Mouse (Mus musculus) kidney, postnatal 0 days (tissue): ENCODE results near the gene Mpped2. TPM values are rescaled to one million over a fixed set of nuclear protein-coding genes. Genes with fewer than 3 reads are reported as not detected.

ENCODE experiments used
- ATAC-seq: fragments of 200-750 bp; cut with Nextera tagmentation; replicated peaks from 2 replicates; pipeline ENCODE4 v1.8.0; 2017; ENCODE audit warnings: low read depth, moderate number of reproducible peaks, moderate TSS enrichment, moderate library complexity; ENCODE audit not compliant: low FRiP score
- DNase-seq: peaks from one replicate; pipeline ENCODE4 v3.0.0-alpha.2; 2016; ENCODE audit warnings: low spot score
- H3K27ac ChIP-seq: fragments of 300-500 bp; sonication (generic); 2 replicates; pipeline ENCODE4 v1.5.1; 2014; ENCODE audit warnings: mild to moderate bottlenecking
- H3K27me3 ChIP-seq: fragments of 300-500 bp; sonication (generic); 2 replicates; pipeline ENCODE4 v1.6.1; 2014; ENCODE audit warnings: low read length, mixed read lengths; ENCODE audit not compliant: insufficient read depth
- H3K36me3 ChIP-seq: fragments of 300-500 bp; sonication (generic); 2 replicates; pipeline ENCODE4 v1.6.1; 2014; ENCODE audit warnings: low read length, mixed read lengths; ENCODE audit not compliant: insufficient read depth
- H3K4me1 ChIP-seq: fragments of 300-500 bp; sonication (generic); replicated peaks from 2 replicates; pipeline ENCODE4 v1.6.1; 2014; ENCODE audit warnings: antibody characterized with exemption, low read length, mixed read lengths; ENCODE audit not compliant: insufficient read depth
- H3K4me2 ChIP-seq: fragments of 300-500 bp; sonication (generic); 2 replicates; pipeline ENCODE4 v1.6.1; 2014; ENCODE audit warnings: mild to moderate bottlenecking, low read length, moderate library complexity, mixed read lengths
- H3K4me3 ChIP-seq: fragments of 300-500 bp; sonication (generic); replicated peaks from 2 replicates; pipeline ENCODE4 v1.5.1; 2014; ENCODE audit warnings: low read depth, low read length
- H3K9ac ChIP-seq: fragments of 300-500 bp; sonication (generic); 2 replicates; pipeline ENCODE4 v1.6.1; 2014; ENCODE audit warnings: low read depth, low read length
- H3K9me3 ChIP-seq: fragments of 300-500 bp; sonication (generic); replicated peaks from 2 replicates; pipeline ENCODE4 v1.6.1; 2016; ENCODE audit warnings: low read length, inconsistent platforms, mixed read lengths
- CTCF ChIP-seq: IDR thresholded peaks from 2 replicates; pipeline ENCODE4 v1.5.1; 2016; ENCODE audit warnings: antibody characterized with exemption, low read depth, mild to moderate bottlenecking, moderate library complexity
- WGBS: fragments of 180-500 bp; shearing (Covaris S2); extraction: QIAGEN DNeasy Blood & Tissue Kit; methylation state at CpG from one replicate; pipeline ENCODE4 v1.1.7; 2014; 5-methylcytosine and 5-hydroxymethylcytosine counted together
- polyA plus RNA-seq: library from polyadenylated mRNA; unstranded; fragments of >200 nt; fragmentation: Nextera tagmentation; extraction: Ambion mirVana; gene quantifications from 2 replicates; pipeline ENCODE4 v1.2.1, GENCODE M21; 2015

The Mpped2 gene
- polyA plus RNA-seq: 30.4 and 33.2 TPM in 2 replicates

DNA sequence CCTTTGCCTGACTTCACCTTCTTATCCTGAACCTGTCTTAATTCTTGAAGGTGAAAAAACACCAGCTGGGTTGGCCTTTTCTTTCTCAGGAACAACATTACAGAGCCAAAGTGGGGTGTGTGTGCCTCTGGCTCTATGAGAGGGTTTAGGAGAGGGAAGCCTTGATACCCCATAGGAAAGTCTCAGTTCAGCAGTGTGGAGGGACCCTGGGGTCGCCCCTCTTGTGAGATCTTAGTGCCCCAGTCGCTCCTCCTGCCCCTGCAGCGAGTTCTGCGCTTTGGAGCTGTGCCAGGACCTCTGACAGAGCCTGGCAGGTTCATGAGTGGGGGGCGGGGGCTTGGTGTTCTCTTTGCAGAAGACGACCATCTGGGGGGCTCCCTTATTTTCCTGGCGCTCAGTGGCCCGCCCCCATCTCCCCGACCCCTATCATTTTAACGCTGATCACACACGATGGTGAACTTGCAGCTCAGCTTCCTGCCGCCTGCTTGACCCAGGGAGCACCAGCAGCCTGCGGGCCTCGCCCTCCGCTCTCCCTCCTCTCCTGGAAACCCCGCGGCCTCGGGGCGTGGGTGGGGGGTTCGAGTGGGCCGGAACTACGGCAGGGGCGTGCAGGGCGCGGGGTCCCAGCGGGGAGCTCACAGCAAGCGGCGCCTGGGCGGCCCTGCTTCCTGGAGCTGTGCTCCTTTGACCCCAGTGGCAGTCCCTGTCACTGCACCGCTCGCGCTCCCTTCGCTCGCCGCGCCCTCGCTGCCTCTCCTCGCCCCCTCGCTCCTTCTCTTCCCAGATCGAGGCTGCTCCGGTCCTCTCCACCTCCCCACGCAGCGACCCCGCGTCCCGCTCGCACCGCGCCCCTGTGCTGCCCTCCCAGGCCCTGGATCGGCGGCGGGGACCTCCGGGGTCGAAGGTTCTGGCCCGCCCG, at the start of gene Mpped2:
Gene Mpped2 (plus strand): TSS at position 487 of the 919 bp plus-strand sequence.
- under 1% methylated on average over 50 of the region's 56 CpGs for WGBS
- TF ChIP-seq CTCF: peak; percentile 17; the same call in 1 of the 2 replicates
- Histone ChIP-seq H3K4me3 (peak within 1 kb of the TSS; percentile 78), H3K27ac (peak within 1 kb of the TSS; percentile 87), H3K27me3 (no peaks in the 10 kb centered on the region), H3K9me3 (no peaks in the 10 kb centered on the region), H3K4me2 (peak within 1 kb of the TSS; percentile 87), H3K9ac (peak within 1 kb of the TSS; percentile 82), H3K4me1 (peaks cover 10% of the 10 kb centered on the region; the same call in 1 of the 2 replicates), H3K36me3 (no peaks in the 10 kb centered on the region)
- DNase-seq (peak; percentile 73), ATAC-seq (peak; percentile 83)

DNA sequence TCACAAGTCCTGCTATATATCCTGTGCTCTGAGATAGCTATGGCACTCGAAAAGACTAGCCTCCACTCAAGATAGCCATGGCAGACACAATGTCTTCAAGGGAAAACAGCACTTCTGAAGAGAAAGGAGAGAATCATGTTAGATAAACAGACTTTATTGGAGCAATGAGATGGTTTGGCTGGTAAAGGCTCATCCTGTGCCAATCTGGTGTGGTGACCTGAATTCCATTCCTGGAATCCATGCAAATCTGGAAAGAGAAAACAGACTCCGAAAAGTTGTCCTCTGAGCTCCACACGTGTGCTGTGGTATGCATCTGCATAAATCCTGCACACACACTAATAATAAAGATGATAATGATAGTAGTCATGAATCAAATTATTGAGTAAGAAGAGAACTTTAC, 48.3 kb upstream of the Mpped2 start:
- Histone ChIP-seq H3K4me3 (no peak overlapping the region), H3K9me3 (no peaks in the 10 kb centered on the region), H3K4me1 (no peaks in the 10 kb centered on the region), H3K4me2 (no peak overlapping the region), H3K27me3 (no peaks in the 10 kb centered on the region), H3K27ac (no peak overlapping the region), H3K9ac (no peak overlapping the region), H3K36me3 (no peaks in the 10 kb centered on the region)
- DNase-seq (no peak), ATAC-seq (no peak)
- 83% methylated on average over 3 of the region's 3 CpGs for WGBS
- no peak for TF ChIP-seq CTCF

GRCm38 (mm10) chr2:106649686-106650570, 43.1 kb upstream of the Mpped2 start:
- H3K4me1 ChIP-seq: no peaks in the 10 kb centered on the region
- H3K4me3 ChIP-seq: peak overlapping the region; percentile 36
- 8% methylated on average over 25 of the region's 25 CpGs for WGBS
- TF ChIP-seq CTCF: no peak
- 0 out of 2 replicates have a peak overlapping the region, but pooled peaks have one; percentile 22 for H3K27ac ChIP-seq
- no peaks in the 10 kb centered on the region for H3K27me3 ChIP-seq
- peak; percentile 84 for ATAC-seq
- peak overlapping the region; percentile 68 for H3K4me2 ChIP-seq
- H3K9ac ChIP-seq: peak overlapping the region; percentile 38; the same call in 1 of the 2 replicates
- no peaks in the 10 kb centered on the region for H3K36me3 ChIP-seq
- no peaks in the 10 kb centered on the region for H3K9me3 ChIP-seq
- DNase-seq: peak; percentile 65

DNA sequence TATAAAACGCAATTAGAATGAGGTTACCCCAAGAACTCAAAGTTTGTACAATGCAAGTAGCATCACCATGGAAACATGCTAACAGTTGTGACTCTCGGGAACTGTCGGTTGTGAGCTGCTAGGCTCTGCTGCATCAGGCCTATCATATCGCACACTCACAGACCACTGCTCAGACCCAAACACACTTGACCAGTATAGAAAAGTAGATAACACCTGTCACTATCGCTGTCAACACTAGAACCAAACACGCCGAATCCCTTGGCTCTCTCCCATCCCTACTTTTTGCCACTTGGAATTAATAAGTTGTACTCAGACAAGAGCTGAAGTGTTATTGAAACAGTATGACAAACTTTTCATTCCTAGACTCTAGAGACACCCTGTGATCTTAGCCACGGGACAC, 40.9 kb upstream of the Mpped2 start:
- no peak overlapping the region for H3K4me3 ChIP-seq
- H3K36me3 ChIP-seq: no peaks in the 10 kb centered on the region
- 84% methylated on average over 8 of the region's 8 CpGs for WGBS
- no peak for ATAC-seq
- no peaks in the 10 kb centered on the region for H3K27me3 ChIP-seq
- no peaks in the 10 kb centered on the region for H3K9me3 ChIP-seq
- TF ChIP-seq CTCF: no peak
- no peaks in the 10 kb centered on the region for H3K4me1 ChIP-seq
- no peak overlapping the region for H3K9ac ChIP-seq
- H3K27ac ChIP-seq: no peak overlapping the region
- no peak overlapping the region for H3K4me2 ChIP-seq
- DNase-seq: no peak

GRCm38 (mm10) chr2:106652741-106653140, 40.3 kb upstream of the Mpped2 start:
- WGBS: 89% methylated on average over 4 of the region's 4 CpGs
- TF ChIP-seq CTCF: no peak
- H3K36me3 ChIP-seq: no peaks in the 10 kb centered on the region
- H3K27ac ChIP-seq: no peak overlapping the region
- no peaks in the 10 kb centered on the region for H3K4me1 ChIP-seq
- ATAC-seq (no peak), DNase-seq (no peak)
- H3K4me3 ChIP-seq: no peak overlapping the region
- H3K9ac ChIP-seq: no peak overlapping the region
- H3K4me2 ChIP-seq: no peak overlapping the region
- no peaks in the 10 kb centered on the region for H3K27me3 ChIP-seq
- H3K9me3 ChIP-seq: no peaks in the 10 kb centered on the region

GRCm38 (mm10) chr2:106653261-106653660, 39.8 kb upstream of the Mpped2 start:
- no peak for TF ChIP-seq CTCF
- ATAC-seq (no peak), DNase-seq (no peak)
- Histone ChIP-seq H3K9ac (no peak overlapping the region), H3K36me3 (no peaks in the 10 kb centered on the region), H3K27ac (no peak overlapping the region), H3K27me3 (no peaks in the 10 kb centered on the region), H3K4me3 (no peak overlapping the region), H3K4me2 (no peak overlapping the region), H3K9me3 (no peaks in the 10 kb centered on the region), H3K4me1 (no peaks in the 10 kb centered on the region)
- 97% methylated on average over 4 of the region's 4 CpGs for WGBS
